Mouse (Mus musculus) lung, embryonic 14.5 days (tissue): ENCODE data around the gene Pax9. TPM values are rescaled to one million over a fixed set of nuclear protein-coding genes. Genes with fewer than 3 reads are reported as not detected.

Experiments
- ATAC-seq: fragments of 200-750 bp; cut with Nextera tagmentation; 2 replicates; pipeline ENCODE4 v1.8.0; 2017; ENCODE audit warnings: mild to moderate bottlenecking, moderate TSS enrichment, moderate library complexity; ENCODE audit not compliant: insufficient read depth
- DNase-seq: peaks from one replicate; pipeline ENCODE4 v3.0.0-alpha.2; 2015
- H3K27ac ChIP-seq: fragments of 300-500 bp; sonication (generic); 2 replicates; pipeline ENCODE4 v1.5.1; 2014; ENCODE audit warnings: low read depth, mild to moderate bottlenecking, moderate library complexity
- H3K27me3 ChIP-seq: fragments of 300-500 bp; sonication (generic); 2 replicates; pipeline ENCODE4 v1.6.1; 2014; ENCODE audit warnings: low read length, control low read depth; ENCODE audit not compliant: insufficient read depth
- H3K36me3 ChIP-seq: fragments of 300-500 bp; sonication (generic); 2 replicates; pipeline ENCODE4 v1.6.1; 2014; ENCODE audit warnings: control low read depth; ENCODE audit not compliant: insufficient read depth
- H3K4me1 ChIP-seq: fragments of 300-500 bp; sonication (generic); 2 replicates; pipeline ENCODE4 v1.6.1; 2014; ENCODE audit warnings: antibody characterized with exemption, control low read depth; ENCODE audit not compliant: insufficient read depth
- H3K4me2 ChIP-seq: fragments of 300-500 bp; sonication (generic); 2 replicates; pipeline ENCODE4 v1.6.1; 2014; ENCODE audit warnings: mild to moderate bottlenecking
- H3K4me3 ChIP-seq: fragments of 300-500 bp; sonication (generic); 2 replicates; pipeline ENCODE4 v1.5.1; 2014; ENCODE audit warnings: low read depth, low read length
- H3K9ac ChIP-seq: fragments of 300-500 bp; sonication (generic); 2 replicates; pipeline ENCODE4 v1.6.1; 2014
- H3K9me3 ChIP-seq: fragments of 300-500 bp; sonication (generic); 2 replicates; pipeline ENCODE4 v1.6.1; 2016; ENCODE audit warnings: low read depth, low read length, control low read depth
- CTCF ChIP-seq: IDR thresholded peaks from 2 replicates; pipeline ENCODE4 v1.5.1; 2016; ENCODE audit warnings: antibody characterized with exemption, low read depth
- WGBS: fragments of 180-500 bp; shearing (Covaris S2); extraction: QIAGEN DNeasy Blood & Tissue Kit; methylation state at CpG from one replicate; pipeline ENCODE4 v1.1.7; 2014; 5-methylcytosine and 5-hydroxymethylcytosine counted together
- polyA plus RNA-seq: library from polyadenylated mRNA; unstranded; fragments of >200 nt; fragmentation: Nextera tagmentation; extraction: Ambion mirVana; gene quantifications from 2 replicates; pipeline ENCODE4 v1.2.1, GENCODE M21; 2014

Pax9 gene
- polyA plus RNA-seq, 1 experiment from 2014 or later, result 0.25 TPM

GRCm38 (mm10) chr12:56697011-56697740 is 5.6 kb downstream of the Pax9 start:
- Histone ChIP-seq H3K4me1 (0 out of 2 replicates have a peak, but pooled peaks cover 5% of the 10 kb centered on the region), H3K36me3 (no peaks in the 10 kb centered on the region), H3K4me2 (peak overlapping the region; percentile 65), H3K9ac (no peak overlapping the region; the same call in 1 of the 2 replicates), H3K27ac (no peak overlapping the region), H3K27me3 (peaks cover 94% of the 10 kb centered on the region), H3K9me3 (no peaks in the 10 kb centered on the region), H3K4me3 (peak overlapping the region; percentile 37)
- ATAC-seq (no peak), DNase-seq (peak; percentile 15)
- 1% methylated on average over 36 of the region's 36 CpGs for WGBS
- TF ChIP-seq CTCF, result no peak

GRCm38 (mm10) chr12:56697785-56698184 is 6.2 kb downstream of the Pax9 start:
- no peak for ATAC-seq
- 2% methylated on average over 12 of the region's 12 CpGs for WGBS
- H3K4me3 ChIP-seq, result peak overlapping the region; percentile 37; the same call in 1 of the 2 replicates
- peak; percentile 11 for DNase-seq
- 0 out of 2 replicates have a peak, but pooled peaks cover 5% of the 10 kb centered on the region for H3K4me1 ChIP-seq
- H3K36me3 ChIP-seq, result no peaks in the 10 kb centered on the region
- H3K9me3 ChIP-seq, result no peaks in the 10 kb centered on the region
- H3K27me3 ChIP-seq, result peaks cover 94% of the 10 kb centered on the region
- no peak overlapping the region for H3K27ac ChIP-seq
- H3K9ac ChIP-seq, result no peak overlapping the region
- no peak for TF ChIP-seq CTCF
- H3K4me2 ChIP-seq, result peak overlapping the region; percentile 65; the same call in 1 of the 2 replicates

- 0 out of 2 replicates have a peak overlapping the region, but pooled peaks have one; percentile 37 for H3K4me3 ChIP-seq
- H3K4me2 ChIP-seq, result no peak overlapping the region
- no peak overlapping the region for H3K9ac ChIP-seq
- WGBS, result 4% methylated on average over 8 of the region's 8 CpGs
- no peaks in the 10 kb centered on the region for H3K9me3 ChIP-seq
- 0 out of 2 replicates have a peak, but pooled peaks cover 5% of the 10 kb centered on the region for H3K4me1 ChIP-seq
- no peaks in the 10 kb centered on the region for H3K36me3 ChIP-seq
- no peak for ATAC-seq
- TF ChIP-seq CTCF, result no peak
- peak; percentile 2 for DNase-seq
- H3K27ac ChIP-seq, result no peak overlapping the region
- H3K27me3 ChIP-seq, result peaks cover 91% of the 10 kb centered on the region
These were observed 6.8 kb downstream of the Pax9 start for GRCm38 (mm10) chr12:56698191-56698980.

- no peak for TF ChIP-seq CTCF
- no peak overlapping the region for H3K27ac ChIP-seq
- H3K4me1 ChIP-seq, result 0 out of 2 replicates have a peak, but pooled peaks cover 5% of the 10 kb centered on the region
- 20% methylated on average over 3 of the region's 3 CpGs for WGBS
- no peak for ATAC-seq
- no peaks in the 10 kb centered on the region for H3K36me3 ChIP-seq
- H3K9me3 ChIP-seq, result no peaks in the 10 kb centered on the region
- H3K9ac ChIP-seq, result no peak overlapping the region
- no peak overlapping the region for H3K4me3 ChIP-seq
- no peak overlapping the region for H3K4me2 ChIP-seq
- DNase-seq, result peak; percentile 14
- H3K27me3 ChIP-seq, result peaks cover 84% of the 10 kb centered on the region
These were observed 7.8 kb downstream of the Pax9 start for GRCm38 (mm10) chr12:56699351-56699750.

- Histone ChIP-seq H3K27ac (no peak overlapping the region), H3K4me1 (0 out of 2 replicates have a peak, but pooled peaks cover 5% of the 10 kb centered on the region), H3K4me2 (no peak overlapping the region), H3K9me3 (no peaks in the 10 kb centered on the region), H3K4me3 (no peak overlapping the region), H3K36me3 (no peaks in the 10 kb centered on the region), H3K27me3 (peaks cover 78% of the 10 kb centered on the region), H3K9ac (no peak overlapping the region)
- WGBS, result 13% methylated on average over 44 of the region's 44 CpGs
- no peak for ATAC-seq
- DNase-seq, result peak; percentile 8
- no peak for TF ChIP-seq CTCF
These were observed 8.6 kb downstream of the Pax9 start for GRCm38 (mm10) chr12:56699915-56700900.

- ATAC-seq (no peak), DNase-seq (peak; percentile 19)
- 22% methylated on average over 6 of the region's 6 CpGs for WGBS
- no peak overlapping the region for H3K9ac ChIP-seq
- TF ChIP-seq CTCF, result no peak
- no peak overlapping the region for H3K4me3 ChIP-seq
- peaks cover 70% of the 10 kb centered on the region for H3K27me3 ChIP-seq
- no peaks in the 10 kb centered on the region for H3K9me3 ChIP-seq
- H3K27ac ChIP-seq, result no peak overlapping the region
- H3K4me2 ChIP-seq, result no peak overlapping the region
- no peaks in the 10 kb centered on the region for H3K36me3 ChIP-seq
- 0 out of 2 replicates have a peak, but pooled peaks cover under 1% of the 10 kb centered on the region for H3K4me1 ChIP-seq
These were observed 9.4 kb downstream of the Pax9 start for GRCm38 (mm10) chr12:56701004-56701403.
